24 mouse cellular contexts compared by ENCODE assay signal in the genomic region with DNA sequence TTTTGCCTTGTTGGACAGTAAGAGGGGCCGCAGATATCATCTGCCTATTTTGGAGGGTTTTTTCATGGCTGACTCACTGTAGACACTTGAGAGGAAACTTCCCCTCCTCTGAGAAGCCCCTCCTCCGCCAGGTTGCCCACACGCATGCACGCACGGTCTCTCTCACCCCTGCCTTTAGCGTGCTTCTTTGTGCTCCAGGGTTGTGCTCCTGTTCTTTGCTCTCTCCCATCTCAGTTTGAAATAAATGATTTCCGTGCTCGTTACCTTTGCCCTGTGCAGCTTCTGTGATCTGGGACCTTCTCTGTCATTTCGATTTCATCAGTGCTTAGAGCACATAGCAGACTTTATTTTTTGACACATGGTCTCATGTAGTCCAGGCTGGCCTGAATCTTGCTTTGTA.
"Had no signal": no experiment of that assay in that cellular context is flagged by ENCODE, and none has a peak within 500 bp of the region (broad histone marks: within the 10 kb centered on the region; RNA-seq: fewer than 3 reads in every experiment).

No protein-coding gene starts in this region.

- H3K9ac ChIP-seq: limb, embryonic 13.5 days; liver, embryonic 12.5 days; liver, embryonic 15.5 days; lung, embryonic 15.5 days; neural tube, embryonic 12.5 days; neural tube, embryonic 15.5 days had no signal

- H3K4me3 ChIP-seq: layer of hippocampus, adult 2 months; limb, embryonic 10.5 days; limb, embryonic 13.5 days; liver, embryonic 12.5 days; liver, embryonic 15.5 days; lung, embryonic 15.5 days; megakaryocyte, embryonic 14.5 days; neural tube, embryonic 12.5 days; neural tube, embryonic 15.5 days had no signal

- H3K4me2 ChIP-seq: limb, embryonic 13.5 days; liver, embryonic 12.5 days; liver, embryonic 15.5 days; lung, embryonic 15.5 days; midbrain, embryonic 11.5 days; neural tube, embryonic 12.5 days; neural tube, embryonic 15.5 days had no signal

- H3K36me3 ChIP-seq: limb, embryonic 10.5 days; limb, embryonic 13.5 days; liver, embryonic 12.5 days; liver, embryonic 15.5 days; lung, embryonic 15.5 days; neural tube, embryonic 12.5 days; neural tube, embryonic 15.5 days had no signal

- ATAC-seq: hindbrain, embryonic 16.5 days; inflammation-experienced regulatory T-cells, adult 6 months; liver, embryonic 12.5 days had no signal

- H3K9me3 ChIP-seq: limb, embryonic 10.5 days; limb, embryonic 13.5 days; liver, embryonic 12.5 days; liver, embryonic 15.5 days; lung, embryonic 15.5 days; megakaryocyte, embryonic 14.5 days; neural tube, embryonic 12.5 days; neural tube, embryonic 15.5 days had no signal

- DNase-seq: layer of hippocampus, adult 9-11 months; liver; lung, adult 18-20 months; lung, postnatal 10 days; lung, postnatal 36 days; midbrain, embryonic 14.5 days; right cerebral cortex, adult 18-20 months; right cerebral cortex, postnatal 14 days; right cerebral cortex, postnatal 4 days; thymus, adult 2 months; thymus, postnatal 14 days had no signal

- H3K27me3 ChIP-seq: limb, embryonic 13.5 days; liver, embryonic 12.5 days; liver, embryonic 15.5 days; lung, embryonic 15.5 days; megakaryocyte, embryonic 14.5 days; neural tube, embryonic 12.5 days; neural tube, embryonic 15.5 days had no signal

- H3K27ac ChIP-seq: layer of hippocampus, adult 2 months; limb, embryonic 10.5 days; limb, embryonic 13.5 days; liver, embryonic 12.5 days; liver, embryonic 15.5 days; lung, embryonic 15.5 days; neural tube, embryonic 12.5 days; neural tube, embryonic 15.5 days; stomach, postnatal 0 days had no signal

- H3K4me1 ChIP-seq: limb, embryonic 10.5 days; limb, embryonic 13.5 days; liver, embryonic 12.5 days; liver, embryonic 15.5 days; lung, embryonic 15.5 days; megakaryocyte, embryonic 14.5 days; neural tube, embryonic 12.5 days; neural tube, embryonic 15.5 days had no signal
